Mouse (Mus musculus) urinary bladder, postnatal 14 days (tissue): Measurements from ENCODE around the gene Gm12258.

ENCODE experiments used
- DNase-seq: peaks from one replicate; pipeline ENCODE4 v3.0.0; 2021; ENCODE audit warnings: low spot score

Gm12258 gene

GRCm38 (mm10) chr11:58901080-58901479, 54.1 kb downstream of the Gm12258 start:
- no peak for DNase-seq

GRCm38 (mm10) chr11:58903511-58904409, 56.8 kb downstream of the Gm12258 start, which contains the start of gene Zfp39:
TSS of gene Zfp39 (minus strand) at chr11:58904225.
- peak; percentile 95 for DNase-seq

GRCm38 (mm10) chr11:58904410-58904718, 57.4 kb downstream of the Gm12258 start:
- no peak for DNase-seq

GRCm38 (mm10) chr11:58904838-58905237, 57.9 kb downstream of the Gm12258 start:
- no peak for DNase-seq
